Mouse (Mus musculus) liver, embryonic 16.5 days (tissue): ENCODE data around the gene Acot1. TPM values are rescaled to one million over a fixed set of nuclear protein-coding genes. Genes with fewer than 3 reads are reported as not detected.
"Not testable (repeated sequence)": the region's sequence is repeated elsewhere in the genome, so short reads cannot be mapped to it uniquely, and the experiment has no call there.

Experiments used
- ATAC-seq: fragments of 200-750 bp; cut with Nextera tagmentation; 2 replicates; pipeline ENCODE4 v1.8.0; 2017; ENCODE audit warnings: low read depth, mild to moderate bottlenecking, moderate number of reproducible peaks, moderate library complexity
- H3K27ac ChIP-seq: fragments of 300-500 bp; sonication (generic); 2 replicates; pipeline ENCODE4 v1.5.1; 2014; ENCODE audit warnings: mild to moderate bottlenecking, low read length
- H3K27me3 ChIP-seq: fragments of 300-500 bp; sonication (generic); 2 replicates; pipeline ENCODE4 v1.6.1; 2014; ENCODE audit warnings: low read depth, low read length, mixed read lengths; ENCODE audit not compliant: control insufficient read depth, insufficient read depth
- H3K36me3 ChIP-seq: fragments of 300-500 bp; sonication (generic); 2 replicates; pipeline ENCODE4 v1.6.1; 2014; ENCODE audit warnings: mild to moderate bottlenecking; ENCODE audit not compliant: control insufficient read depth, insufficient read depth
- H3K4me1 ChIP-seq: fragments of 300-500 bp; sonication (generic); 2 replicates; pipeline ENCODE4 v1.6.1; 2014; ENCODE audit warnings: low read depth, low read length, mixed read lengths; ENCODE audit not compliant: control insufficient read depth
- H3K4me2 ChIP-seq: fragments of 300-500 bp; sonication (generic); 2 replicates; pipeline ENCODE4 v1.6.1; 2014; ENCODE audit warnings: low read depth, low read length, mixed read lengths
- H3K4me3 ChIP-seq: fragments of 300-500 bp; sonication (generic); 2 replicates; pipeline ENCODE4 v1.5.1; 2014; ENCODE audit warnings: low read depth, mild to moderate bottlenecking, low read length
- H3K9ac ChIP-seq: fragments of 300-500 bp; sonication (generic); 2 replicates; pipeline ENCODE4 v1.6.1; 2014; ENCODE audit warnings: low read depth, low read length
- H3K9me3 ChIP-seq: fragments of 300-500 bp; sonication (generic); replicated peaks from 2 replicates; pipeline ENCODE4 v1.6.1; 2016; ENCODE audit warnings: low read length; ENCODE audit not compliant: control insufficient read depth
- WGBS: fragments of 180-500 bp; shearing (Covaris S2); extraction: QIAGEN DNeasy Blood & Tissue Kit; methylation state at CpG from one replicate; pipeline ENCODE4 v1.1.7; 2014; ENCODE audit not compliant: insufficient replicate concordance; 5-methylcytosine and 5-hydroxymethylcytosine counted together
- polyA plus RNA-seq: library from polyadenylated mRNA; unstranded; fragments of >200 nt; fragmentation: Nextera tagmentation; extraction: Ambion mirVana; gene quantifications from 2 replicates; pipeline ENCODE4 v1.2.1, GENCODE M21; 2015

The Acot1 gene
- polyA plus RNA-seq, 1 experiment from 2014 or later: 30.2 TPM

- Histone ChIP-seq H3K9ac (no peak overlapping the region), H3K9me3 (no peaks in the 10 kb centered on the region), H3K36me3 (no peaks in the 10 kb centered on the region), H3K4me2 (no peak overlapping the region), H3K27ac (no peak overlapping the region), H3K4me1 (peaks cover 2% of the 10 kb centered on the region; the same call in 1 of the 2 replicates), H3K4me3 (no peak overlapping the region), H3K27me3 (no peaks in the 10 kb centered on the region)
- 73% methylated on average over 1 of the region's 1 CpGs for WGBS
- no peak for ATAC-seq
Observed at GRCm38 (mm10) chr12:84046906-84047305, 37.6 kb downstream of the Acot1 start.

- ATAC-seq, H3K9me3 ChIP-seq: not testable (repeated sequence)
- 64% methylated on average over 5 of the region's 5 CpGs for WGBS
Observed at GRCm38 (mm10) chr12:84050744-84051143, 41.5 kb downstream of the Acot1 start.

GRCm38 (mm10) chr12:84051937-84052474, 42.7 kb downstream of the Acot1 start, which contains the start of gene Acot3:
Gene Acot3 (plus strand): TSS chr12:84052144.
- 22% methylated on average over 5 of the region's 5 CpGs for WGBS
- Histone ChIP-seq H3K9ac (no peak within 1 kb of the TSS), H3K36me3 (no peaks in the 10 kb centered on the region), H3K27ac (peak within 1 kb of the TSS; percentile 12), H3K9me3 (no peaks in the 10 kb centered on the region), H3K4me2 (peak within 1 kb of the TSS; percentile 41), H3K27me3 (peaks cover 20% of the 10 kb centered on the region), H3K4me3 (peak within 1 kb of the TSS; percentile 51), H3K4me1 (no peaks in the 10 kb centered on the region)
- ATAC-seq: 0 out of 2 replicates have a peak, but pooled peaks have one; percentile 30

More at GRCm38 (mm10) chr12:84050744-84051143, 41.5 kb downstream of the Acot1 start:
- not testable (repeated sequence) for H3K9ac ChIP-seq, H3K4me2 ChIP-seq, H3K4me3 ChIP-seq, H3K4me1 ChIP-seq, H3K36me3 ChIP-seq, H3K27ac ChIP-seq
- peaks cover 20% of the 10 kb centered on the region for H3K27me3 ChIP-seq

GRCm38 (mm10) chr12:84052609-84053008, 43.3 kb downstream of the Acot1 start:
- Histone ChIP-seq H3K36me3 (no peaks in the 10 kb centered on the region), H3K27ac (peak overlapping the region; percentile 12; the same call in 1 of the 2 replicates), H3K4me2 (peak overlapping the region; percentile 41), H3K9ac (no peak overlapping the region), H3K4me3 (peak overlapping the region; percentile 51), H3K27me3 (peaks cover 20% of the 10 kb centered on the region), H3K4me1 (no peaks in the 10 kb centered on the region), H3K9me3 (no peaks in the 10 kb centered on the region)
- WGBS: 52% methylated on average over 7 of the region's 7 CpGs
- ATAC-seq: no peak

GRCm38 (mm10) chr12:84053173-84053572, 43.9 kb downstream of the Acot1 start:
- Histone ChIP-seq H3K36me3 (no peaks in the 10 kb centered on the region), H3K4me2 (peak overlapping the region; percentile 52), H3K9ac (no peak overlapping the region), H3K4me3 (peak overlapping the region; percentile 51), H3K27me3 (peaks cover 20% of the 10 kb centered on the region), H3K9me3 (no peaks in the 10 kb centered on the region), H3K4me1 (no peaks in the 10 kb centered on the region), H3K27ac (peak overlapping the region; percentile 26)
- peak; percentile 30; the same call in 1 of the 2 replicates for ATAC-seq
- WGBS: 10% methylated on average over 16 of the region's 16 CpGs

GRCm38 (mm10) chr12:84053679-84054391, 44.5 kb downstream of the Acot1 start:
- Histone ChIP-seq H3K4me2 (peak overlapping the region; percentile 52), H3K9me3 (no peaks in the 10 kb centered on the region), H3K27ac (peak overlapping the region; percentile 26), H3K9ac (peak overlapping the region; percentile 28; the same call in 1 of the 2 replicates), H3K4me1 (no peaks in the 10 kb centered on the region), H3K4me3 (peak overlapping the region; percentile 51), H3K27me3 (peaks cover 20% of the 10 kb centered on the region), H3K36me3 (no peaks in the 10 kb centered on the region)
- 3% methylated on average over 35 of the region's 46 CpGs for WGBS
- ATAC-seq: peak; percentile 66; the same call in 1 of the 2 replicates

- H3K27me3 ChIP-seq: no peaks in the 10 kb centered on the region
- no peak for ATAC-seq
- H3K9me3 ChIP-seq: no peaks in the 10 kb centered on the region
- H3K4me3 ChIP-seq: no peak overlapping the region
- H3K27ac ChIP-seq: no peak overlapping the region
- no peaks in the 10 kb centered on the region for H3K4me1 ChIP-seq
- 14% methylated on average over 2 of the region's 2 CpGs for WGBS
- no peak overlapping the region for H3K9ac ChIP-seq
- H3K36me3 ChIP-seq: no peaks in the 10 kb centered on the region
- no peak overlapping the region for H3K4me2 ChIP-seq
Observed at GRCm38 (mm10) chr12:84060946-84061345, 51.7 kb downstream of the Acot1 start.

- no peaks in the 10 kb centered on the region for H3K9me3 ChIP-seq
- H3K4me3 ChIP-seq: no peak overlapping the region
- peaks cover 7% of the 10 kb centered on the region; the same call in 1 of the 2 replicates for H3K27me3 ChIP-seq
- no peak for ATAC-seq
- whole genome bisulfite sequencing: 79% methylated on average over 20 of the region's 20 CpGs
- no peaks in the 10 kb centered on the region for H3K4me1 ChIP-seq
- H3K4me2 ChIP-seq: no peak overlapping the region
- no peak overlapping the region for H3K27ac ChIP-seq
- H3K9ac ChIP-seq: no peak overlapping the region
- H3K36me3 ChIP-seq: no peaks in the 10 kb centered on the region
Observed at GRCm38 (mm10) chr12:84062336-84062735, 53.0 kb downstream of the Acot1 start.

GRCm38 (mm10) chr12:84063228-84063627, 53.9 kb downstream of the Acot1 start:
- peaks cover 8% of the 10 kb centered on the region for H3K27me3 ChIP-seq
- H3K27ac ChIP-seq: no peak overlapping the region
- no peaks in the 10 kb centered on the region for H3K36me3 ChIP-seq
- H3K4me2 ChIP-seq: no peak overlapping the region
- no peak overlapping the region for H3K4me3 ChIP-seq
- H3K9ac ChIP-seq: no peak overlapping the region
- ATAC-seq: no peak
- H3K4me1 ChIP-seq: no peaks in the 10 kb centered on the region
- no peaks in the 10 kb centered on the region for H3K9me3 ChIP-seq
- WGBS: 60% methylated on average over 5 of the region's 5 CpGs
